Mouse (Mus musculus) natural killer cell, adult 2 months (primary cell): ENCODE results near the gene Gpr153.
A peak's percentile ranks its signal among the peaks of the same experiment; 100 is the strongest.

Source experiments
- DNase-seq, 2 experiments: peaks; one replicate each; pipeline ENCODE4 v3.0.0; 2022; ENCODE audit warnings: low spot score in 2 of 2

The Gpr153 gene

GRCm38 (mm10) chr4:152287317-152288120 is 13.5 kb downstream of the Gpr153 start:
- DNase-seq = no peak

DNA sequence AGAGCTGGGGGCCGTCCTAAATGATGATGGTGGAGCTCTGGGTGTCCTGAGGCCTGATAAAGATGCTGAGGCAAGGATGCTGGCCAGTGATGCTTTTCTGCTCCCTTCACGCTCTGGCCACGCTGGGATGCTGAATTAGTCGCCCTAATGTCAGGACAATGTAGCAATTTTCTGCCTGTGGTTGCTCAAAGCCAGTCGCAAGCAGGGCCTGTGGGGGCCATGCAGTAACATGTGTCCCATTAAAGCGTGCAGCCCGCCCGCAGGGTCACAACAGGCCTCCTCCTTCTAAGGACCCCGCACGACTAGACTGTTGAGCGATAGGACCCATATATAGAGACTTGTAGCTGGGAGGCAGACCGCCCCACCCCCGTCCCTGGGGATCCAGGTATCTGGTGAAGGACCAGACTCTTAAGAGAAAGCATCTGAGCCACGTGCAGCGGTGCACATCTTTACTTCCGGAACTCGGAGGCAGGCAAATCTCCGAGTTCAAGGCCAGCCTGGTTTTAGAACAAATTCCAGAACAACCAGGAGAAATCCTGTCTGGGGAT is 14.4 kb downstream of the Gpr153 start:
- DNase-seq = no peak

GRCm38 (mm10) chr4:152290385-152290784 is 16.4 kb downstream of the Gpr153 start:
- DNase-seq = no peak

- no peak for DNase-seq
Measured at GRCm38 (mm10) chr4:152290991-152291390, 17.0 kb downstream of the Gpr153 start.

DNA sequence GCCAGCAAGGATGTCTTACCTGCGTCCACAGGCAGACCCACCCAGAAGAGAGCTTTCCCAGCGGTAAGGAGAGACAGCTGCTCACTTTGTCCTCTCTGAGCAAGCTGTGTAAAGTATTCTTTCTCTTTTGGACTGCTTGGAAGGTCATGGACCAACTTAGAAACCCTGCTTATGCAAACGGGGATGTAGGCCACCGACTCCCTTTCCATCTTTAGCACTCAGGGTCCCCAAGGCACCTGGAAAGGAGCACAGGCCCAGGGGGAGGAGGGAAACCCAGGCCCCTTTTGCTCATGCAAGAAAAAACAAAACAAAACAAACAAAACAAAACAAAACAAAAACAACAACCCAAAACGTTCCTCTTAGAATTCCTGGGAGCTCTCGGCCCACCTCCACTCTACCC is 17.5 kb downstream of the Gpr153 start, which contains the start of gene Hes3:
TSS of gene Hes3 (minus strand) at position 101 of the 400 bp plus-strand sequence.
- no peak for DNase-seq

- no peak for DNase-seq
Measured at GRCm38 (mm10) chr4:152292102-152292765, 18.2 kb downstream of the Gpr153 start.

DNA sequence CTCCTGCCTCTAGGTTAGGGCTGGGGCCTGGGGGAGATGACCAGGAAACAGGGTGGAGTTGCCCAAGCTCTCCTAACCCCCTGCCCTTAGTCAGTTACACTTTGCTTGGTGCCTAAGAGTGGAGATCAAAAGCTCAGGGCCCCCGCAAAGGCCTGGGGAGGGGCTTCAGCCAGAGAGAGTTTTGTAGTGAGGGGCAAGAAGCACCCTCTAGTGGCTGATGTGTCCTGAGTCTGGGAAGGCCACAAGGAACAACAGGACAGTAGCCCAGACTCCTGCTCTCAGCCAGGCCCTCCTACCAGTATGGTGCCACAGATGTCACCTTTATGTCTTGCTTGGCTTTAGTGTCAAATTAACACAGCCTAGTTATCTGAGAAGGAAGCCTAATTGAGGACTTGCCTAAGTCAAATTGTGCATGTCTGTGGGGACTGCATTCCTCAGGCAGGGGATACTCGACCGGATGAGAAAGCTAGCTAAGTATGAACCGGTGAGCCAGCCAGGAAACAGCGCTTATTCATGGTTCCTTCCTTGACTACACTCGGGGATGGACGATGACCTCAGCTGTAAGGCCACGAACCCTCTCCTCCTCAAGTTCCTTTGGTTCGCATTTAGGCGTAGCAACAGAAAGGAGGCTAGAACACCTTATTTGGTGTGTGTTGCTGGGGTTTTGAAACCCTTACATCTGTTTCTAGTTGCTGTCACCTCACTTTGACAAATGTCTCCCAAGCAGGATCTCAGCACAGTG is 20.3 kb downstream of the Gpr153 start:
- DNase-seq = no peak

DNA sequence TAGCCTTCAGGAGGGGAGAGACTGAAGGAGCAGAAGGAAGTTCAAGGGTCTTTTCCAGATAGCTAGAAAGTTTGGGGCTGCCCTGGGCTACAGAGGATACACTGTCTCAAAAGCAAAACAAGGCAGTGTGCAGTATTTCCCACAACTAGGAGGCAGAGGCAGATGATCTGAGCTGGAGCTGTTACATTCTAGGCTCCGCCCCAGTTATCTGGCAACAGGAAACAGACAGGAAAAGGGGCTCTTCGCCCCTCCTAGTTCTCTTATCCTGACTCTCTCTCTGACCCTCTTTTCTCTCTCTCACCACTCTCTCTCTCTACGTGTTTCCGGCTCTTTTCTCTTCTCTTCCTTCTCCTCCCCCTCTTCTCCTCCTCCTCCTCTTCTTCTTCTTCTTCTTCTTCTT is 21.9 kb downstream of the Gpr153 start:
- no peak for DNase-seq

DNA sequence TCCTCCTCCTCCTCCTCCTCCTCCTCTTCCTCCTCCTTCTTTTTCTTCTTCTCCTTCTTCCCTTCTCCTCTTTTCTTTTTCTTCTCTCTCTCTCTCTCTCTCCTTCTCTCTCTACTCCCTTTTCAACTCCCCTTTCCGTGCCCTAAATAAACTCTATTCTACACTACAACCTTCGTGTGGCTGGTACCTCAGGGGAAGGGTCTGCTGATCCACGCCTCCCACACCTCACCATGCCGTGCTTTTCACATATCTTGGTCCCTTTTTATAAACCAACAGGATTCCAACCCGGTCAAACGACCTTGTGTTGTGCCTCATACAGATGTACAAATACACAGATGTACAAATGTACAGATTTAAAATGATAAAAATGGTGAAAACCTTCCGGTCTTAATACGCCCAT is 22.3 kb downstream of the Gpr153 start:
- DNase-seq = no peak

DNA sequence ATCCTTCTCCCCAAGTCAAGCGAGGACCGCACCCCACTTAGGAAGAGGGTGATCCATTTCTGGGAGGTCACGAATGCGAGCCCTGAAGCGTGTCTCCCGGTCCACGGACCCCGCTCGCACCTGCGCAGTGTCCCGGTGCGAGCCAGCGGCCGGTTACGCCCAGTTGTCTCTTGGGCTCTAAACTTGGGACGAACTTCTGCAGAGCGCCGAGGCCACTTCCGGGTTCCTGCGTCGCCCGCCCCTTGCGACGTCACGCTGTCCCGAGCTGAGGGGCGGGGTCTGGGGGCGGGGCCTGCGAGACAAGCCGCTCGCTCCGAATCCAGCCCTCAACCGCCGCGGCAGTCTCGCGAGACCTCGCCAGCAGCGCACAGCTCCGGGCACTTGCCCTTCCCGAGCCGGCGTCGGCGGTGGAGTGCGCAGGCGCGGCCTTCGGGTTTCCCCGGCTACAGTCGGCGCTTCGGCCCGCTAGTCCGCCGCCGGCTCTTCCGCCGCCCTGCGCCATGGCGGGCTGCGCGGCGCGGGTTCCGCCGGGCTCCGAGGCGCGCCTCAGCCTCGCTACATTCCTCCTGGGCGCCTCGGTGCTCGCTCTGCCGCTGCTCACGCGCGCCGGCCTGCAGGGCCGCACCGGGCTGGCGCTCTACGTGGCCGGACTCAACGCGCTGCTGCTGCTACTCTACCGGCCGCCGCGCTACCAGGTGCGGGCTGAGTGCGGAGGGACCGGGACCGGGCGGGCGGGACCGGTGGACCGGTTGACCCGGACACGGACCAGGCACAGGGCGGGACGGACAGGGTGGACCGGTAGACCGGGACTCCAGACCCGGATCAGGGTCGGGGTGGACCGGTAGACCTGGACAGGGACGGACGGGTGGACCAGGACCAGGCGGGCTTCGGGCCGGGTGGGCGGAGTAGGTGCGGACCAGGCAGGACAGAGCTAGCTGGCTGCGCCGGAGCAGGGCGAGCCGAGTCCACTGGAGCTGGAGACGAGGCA is 23.1 kb downstream of the Gpr153 start, which contains the start of gene Icmt:
TSS of gene Icmt (plus strand) at position 354 of the 988 bp plus-strand sequence.
- peak; percentile 99 to 100 for DNase-seq

DNA sequence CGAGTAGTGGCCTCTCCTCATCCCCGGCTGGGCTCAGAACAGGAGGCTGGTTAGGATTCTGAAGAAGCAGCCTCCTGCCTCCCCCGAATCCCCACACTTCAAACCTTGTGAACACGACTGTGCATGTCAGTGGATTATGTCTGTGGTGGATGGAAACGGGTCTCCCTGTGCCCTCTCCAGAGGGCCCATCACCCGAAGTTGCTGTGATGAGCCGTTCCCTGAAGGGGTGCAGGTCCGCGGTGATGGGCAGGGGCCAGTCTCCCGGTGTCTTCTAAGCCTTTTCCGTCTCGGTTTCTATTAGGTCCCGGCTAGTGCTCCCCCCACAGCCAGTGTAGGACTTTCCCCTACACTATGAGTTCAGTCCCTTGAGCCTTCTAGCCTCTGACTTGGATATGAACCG is 24.8 kb downstream of the Gpr153 start:
- DNase-seq = no peak

GRCm38 (mm10) chr4:152300375-152300774 is 26.3 kb downstream of the Gpr153 start:
- no peak for DNase-seq

GRCm38 (mm10) chr4:152302012-152302411 is 28.0 kb downstream of the Gpr153 start:
- DNase-seq = no peak

GRCm38 (mm10) chr4:152303172-152303571 is 29.1 kb downstream of the Gpr153 start:
- DNase-seq = no peak

DNA sequence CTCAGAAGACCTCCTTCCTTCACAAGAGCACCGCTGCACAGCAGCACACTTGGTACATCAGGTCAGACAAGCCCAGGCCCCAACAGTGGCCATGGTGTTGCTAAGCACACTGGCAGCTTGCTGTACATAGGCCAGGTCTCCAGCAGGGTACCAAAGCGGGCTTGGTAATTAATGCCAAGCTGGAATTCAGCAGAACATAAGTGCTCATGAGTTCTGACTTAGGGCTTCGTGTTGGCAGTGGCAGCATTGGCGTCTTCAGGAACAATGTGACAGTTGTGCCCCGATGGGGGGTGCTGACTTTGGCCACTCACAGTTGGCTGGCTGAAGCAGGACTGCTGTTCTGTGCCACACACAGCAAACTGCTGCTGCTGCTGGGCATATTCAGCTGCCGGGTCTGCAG is 30.7 kb downstream of the Gpr153 start:
- DNase-seq = no peak

- no peak for DNase-seq
Measured at GRCm38 (mm10) chr4:152305991-152306390, 32.0 kb downstream of the Gpr153 start.

DNA sequence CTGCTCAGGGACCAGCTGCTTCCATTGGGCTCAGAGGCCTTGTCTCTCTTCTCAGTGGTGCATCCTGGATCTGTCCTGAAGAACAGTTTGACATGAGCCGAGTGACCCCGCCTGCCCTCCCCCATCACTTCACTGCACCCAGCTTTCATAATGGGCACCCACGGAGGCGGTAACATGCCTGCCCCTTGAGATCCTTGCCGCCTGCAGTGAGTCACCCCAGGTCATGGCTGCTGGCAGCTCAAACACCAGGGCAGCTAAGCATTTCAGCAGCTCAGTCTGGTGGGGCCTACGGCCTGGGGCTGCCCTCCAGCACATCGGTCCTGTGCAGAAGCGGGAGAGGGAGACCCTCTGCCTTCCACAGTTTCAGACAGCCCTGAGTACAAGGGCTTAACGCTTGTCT is 33.5 kb downstream of the Gpr153 start:
- no peak for DNase-seq

DNA sequence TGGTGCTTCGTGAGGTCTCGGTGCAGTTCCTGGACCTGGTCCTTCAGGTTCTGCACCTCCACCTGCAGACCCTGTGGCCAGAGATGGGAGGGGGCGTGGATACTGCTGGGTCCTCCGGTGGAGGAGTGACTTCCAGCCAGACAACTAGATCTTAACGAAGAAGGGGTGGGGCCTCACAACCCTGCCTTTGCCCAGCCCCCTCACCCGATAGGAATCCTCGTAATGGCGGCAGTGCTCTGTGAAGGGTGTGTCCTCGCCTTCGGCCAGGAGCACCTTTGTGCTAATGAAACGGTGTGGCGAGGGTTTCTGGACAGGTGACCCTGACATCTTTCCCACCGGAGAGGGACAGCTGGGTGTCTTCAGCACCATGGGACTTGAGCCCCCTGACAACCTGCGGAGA is 38.2 kb downstream of the Gpr153 start:
- no peak for DNase-seq

DNA sequence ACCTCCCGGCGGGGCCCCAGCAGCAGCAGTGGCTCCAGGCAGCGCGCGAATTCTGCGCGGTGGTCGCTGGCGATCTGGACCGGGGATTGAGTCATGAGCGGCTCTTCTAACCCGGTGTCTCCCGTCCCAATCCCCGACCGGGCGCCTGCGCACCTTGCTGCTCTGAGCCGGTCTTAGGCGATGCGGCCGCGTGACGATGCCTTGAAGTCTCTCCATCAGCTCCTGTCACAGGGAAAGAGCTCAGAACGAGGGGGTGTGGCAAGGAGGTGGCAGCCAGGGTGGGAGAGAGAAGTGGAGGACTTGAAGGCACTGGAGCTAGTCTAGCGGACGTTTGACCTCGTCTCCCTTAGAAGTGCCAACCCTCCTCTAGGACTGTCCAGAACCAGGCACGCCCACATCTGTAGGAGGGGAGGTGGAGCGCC is 39.2 kb downstream of the Gpr153 start:
- DNase-seq = no peak

- DNase-seq = no peak
Measured at GRCm38 (mm10) chr4:152313934-152314333, 39.9 kb downstream of the Gpr153 start.
